12 mouse cellular contexts compared by ENCODE assay signal in genomic region chr8:117428524-117429162, GRCm38 (mm10).
DNase-seq lines count a peak whose midpoint lies in the region; ATAC-seq lines count a peak whose summit lies in the region.
"Had no signal": no experiment of that assay in that cellular context is flagged by ENCODE, and none has a peak within 500 bp of the region (broad histone marks: within the 10 kb centered on the region; RNA-seq: fewer than 3 reads in every experiment).

No protein-coding gene starts in this region.

- H3K4me3 ChIP-seq in forebrain, embryonic 12.5 days (replicated peaks): no peak overlapping the region
- H3K4me3 ChIP-seq in forebrain, embryonic 11.5 days (ENCODE audit: low read depth, low read length): no peak overlapping the region
- H3K4me3 ChIP-seq: erythroblast, embryonic 14.5 days had no signal

- no peak overlapping the region for H3K9ac ChIP-seq in forebrain, embryonic 12.5 days
- no peak overlapping the region for H3K9ac ChIP-seq in forebrain, embryonic 11.5 days (ENCODE audit: low read length)
- H3K9ac ChIP-seq: lung, embryonic 14.5 days had no signal

- H3K27me3 ChIP-seq in forebrain, embryonic 12.5 days: no peaks in the 10 kb centered on the region
- no peaks in the 10 kb centered on the region for H3K27me3 ChIP-seq in forebrain, embryonic 11.5 days (ENCODE audit: control insufficient read depth, insufficient read depth, low read length)

- DNase-seq in forebrain, embryonic 11.5 days (ENCODE audit: low spot score): no peak
- DNase-seq in left cerebral cortex, postnatal 14 days (ENCODE audit: low spot score in 2 of 2): peak; percentile 46 to 58
- DNase-seq in left cerebral cortex, postnatal 4 days: no peak
- peak; percentile 75 to 79 for DNase-seq in right cerebral cortex, adult 2 months (ENCODE audit: low spot score in 2 of 2)
- no peak for DNase-seq in embryo, embryonic 10 days (ENCODE audit: low spot score)
- DNase-seq: kidney, adult 9 months; lung, embryonic 14.5 days had no signal

- no peaks in the 10 kb centered on the region for H3K9me3 ChIP-seq in forebrain, embryonic 12.5 days
- no peaks in the 10 kb centered on the region for H3K9me3 ChIP-seq in forebrain, embryonic 11.5 days (ENCODE audit: control insufficient read depth, low read length)

- H3K27ac ChIP-seq in forebrain, embryonic 12.5 days: peak overlapping the region; percentile 65
- H3K27ac ChIP-seq in forebrain, embryonic 11.5 days (ENCODE audit: low read depth, low read length): no peak overlapping the region
- H3K27ac ChIP-seq: stomach, postnatal 0 days had no signal

- 0 out of 2 replicates have a peak, but pooled peaks have one; percentile 36 for ATAC-seq in forebrain, embryonic 12.5 days (ENCODE audit: low FRiP score)
- ATAC-seq in forebrain, embryonic 11.5 days (replicated peaks; ENCODE audit: low FRiP score): no peak
- peak; percentile 33 for ATAC-seq in megakaryocyte, adult 5-6 weeks (ENCODE audit: poor library complexity, severe bottlenecking)
- ATAC-seq in CD4-positive, CD25-positive, alpha-beta regulatory T cell, adult 4 months: no peak

- WGBS in forebrain, embryonic 12.5 days: 72% methylated on average over 21 of the region's 21 CpGs
- WGBS in forebrain, embryonic 11.5 days: 75% methylated on average over 21 of the region's 21 CpGs

- H3K4me1 ChIP-seq in forebrain, embryonic 12.5 days: no peaks in the 10 kb centered on the region
- no peaks in the 10 kb centered on the region for H3K4me1 ChIP-seq in forebrain, embryonic 11.5 days (replicated peaks; ENCODE audit: control insufficient read depth, insufficient read depth, low read length)

- peaks cover 64% of the 10 kb centered on the region for H3K36me3 ChIP-seq in forebrain, embryonic 12.5 days (replicated peaks)
- H3K36me3 ChIP-seq in forebrain, embryonic 11.5 days (ENCODE audit: control insufficient read depth, insufficient read depth, low read length): no peaks in the 10 kb centered on the region

- H3K4me2 ChIP-seq in forebrain, embryonic 12.5 days: no peak overlapping the region
- no peak overlapping the region for H3K4me2 ChIP-seq in forebrain, embryonic 11.5 days (ENCODE audit: low read depth, low read length, severe bottlenecking)
- H3K4me2 ChIP-seq: lung, embryonic 14.5 days had no signal

- intact Hi-C loops in left cerebral cortex, postnatal 14 days (cut with DNase I): no loop called here
- intact Hi-C loops in left cerebral cortex, postnatal 4 days (cut with DNase I): no loop called here

Comparison
In these comparisons a context has a peak if more than half of its experiments do, and no peak if none do; other contexts are left out.
1. ATAC-seq: peak in forebrain, embryonic 12.5 days (single experiment) and megakaryocyte, adult 5-6 weeks (single experiment); none in forebrain, embryonic 11.5 days (single experiment) and CD4-positive, CD25-positive, alpha-beta regulatory T cell, adult 4 months (single experiment).
2. DNase-seq: peak in left cerebral cortex, postnatal 14 days (2 of 2) and right cerebral cortex, adult 2 months (2 of 2); none in forebrain, embryonic 11.5 days (single experiment), left cerebral cortex, postnatal 4 days (single experiment) and embryo, embryonic 10 days (single experiment).